Mouse (Mus musculus): ENCODE measurements at regions not wholly inside any gene's neighbourhood (a gene's known extent, or its start where the extent isn't known, plus 50 kb on each side); places are given as distances from the start of the nearest gene placed in this dataset.

GRCm38 (mm10) chr13:28782081-28782480, 171.4 kb downstream of the Sox4 start:
- H3K27ac ChIP-seq (ENCODE audit: low read depth, low read length), result no peak overlapping the region
- no peak overlapping the region for H3K9ac ChIP-seq (ENCODE audit: low read depth, low read length)
- WGBS, result 48% methylated on average over 5 of the region's 5 CpGs
- no peaks in the 10 kb centered on the region for H3K9me3 ChIP-seq (ENCODE audit: control insufficient read depth, low read length)
- no peaks in the 10 kb centered on the region for H3K27me3 ChIP-seq (replicated peaks; ENCODE audit: control insufficient read depth, insufficient read depth, low read length)
- no peak overlapping the region for H3K4me3 ChIP-seq (ENCODE audit: low read depth, low read length)
- H3K36me3 ChIP-seq (ENCODE audit: control insufficient read depth, insufficient read depth, low read length), result no peaks in the 10 kb centered on the region
- H3K4me1 ChIP-seq (replicated peaks; ENCODE audit: control insufficient read depth, insufficient read depth, low read length), result no peaks in the 10 kb centered on the region
- DNase-seq (ENCODE audit: low spot score) (no peak), ATAC-seq (replicated peaks; ENCODE audit: low FRiP score) (no peak)
- H3K4me2 ChIP-seq, result no peak overlapping the region

- Histone ChIP-seq H3K9me3 (ENCODE audit: control insufficient read depth, low read length) (no peaks in the 10 kb centered on the region), H3K4me2 (no peak overlapping the region), H3K9ac (ENCODE audit: low read depth, low read length) (no peak overlapping the region), H3K36me3 (ENCODE audit: control insufficient read depth, insufficient read depth, low read length) (no peaks in the 10 kb centered on the region), H3K27me3 (replicated peaks; ENCODE audit: control insufficient read depth, insufficient read depth, low read length) (no peaks in the 10 kb centered on the region), H3K4me1 (replicated peaks; ENCODE audit: control insufficient read depth, insufficient read depth, low read length) (no peaks in the 10 kb centered on the region), H3K4me3 (ENCODE audit: low read depth, low read length) (no peak overlapping the region), H3K27ac (ENCODE audit: low read depth, low read length) (no peak overlapping the region)
- WGBS, result 38% methylated on average over 5 of the region's 5 CpGs
- DNase-seq (ENCODE audit: low spot score) (no peak), ATAC-seq (replicated peaks; ENCODE audit: low FRiP score) (no peak)
These were observed 171.9 kb downstream of the Sox4 start for GRCm38 (mm10) chr13:28781660-28782059.

GRCm38 (mm10) chr13:28780462-28780861, 173.1 kb downstream of the Sox4 start:
- WGBS, result 61% methylated on average over 5 of the region's 5 CpGs
- H3K4me2 ChIP-seq, result no peak overlapping the region

GRCm38 (mm10) chr13:28775142-28775815, 178.2 kb downstream of the Sox4 start:
- DNase-seq (ENCODE audit: low spot score) (no peak), ATAC-seq (replicated peaks; ENCODE audit: low FRiP score) (no peak)
- Histone ChIP-seq H3K9me3 (ENCODE audit: control insufficient read depth, low read length) (no peaks in the 10 kb centered on the region), H3K4me2 (no peak overlapping the region), H3K27me3 (replicated peaks; ENCODE audit: control insufficient read depth, insufficient read depth, low read length) (no peaks in the 10 kb centered on the region), H3K36me3 (ENCODE audit: control insufficient read depth, insufficient read depth, low read length) (no peaks in the 10 kb centered on the region), H3K27ac (ENCODE audit: low read depth, low read length) (no peak overlapping the region), H3K4me3 (ENCODE audit: low read depth, low read length) (no peak overlapping the region), H3K9ac (ENCODE audit: low read depth, low read length) (no peak overlapping the region), H3K4me1 (replicated peaks; ENCODE audit: control insufficient read depth, insufficient read depth, low read length) (no peaks in the 10 kb centered on the region)
- 81% methylated on average over 7 of the region's 7 CpGs for WGBS

More at GRCm38 (mm10) chr13:28780462-28780861, 173.1 kb downstream of the Sox4 start:
- Histone ChIP-seq H3K27ac (ENCODE audit: low read depth, low read length) (no peak overlapping the region), H3K27me3 (replicated peaks; ENCODE audit: control insufficient read depth, insufficient read depth, low read length) (no peaks in the 10 kb centered on the region), H3K9me3 (ENCODE audit: control insufficient read depth, low read length) (no peaks in the 10 kb centered on the region), H3K4me3 (ENCODE audit: low read depth, low read length) (no peak overlapping the region), H3K4me1 (replicated peaks; ENCODE audit: control insufficient read depth, insufficient read depth, low read length) (no peaks in the 10 kb centered on the region), H3K36me3 (ENCODE audit: control insufficient read depth, insufficient read depth, low read length) (no peaks in the 10 kb centered on the region), H3K9ac (ENCODE audit: low read depth, low read length) (no peak overlapping the region)
- DNase-seq (ENCODE audit: low spot score), result no peak
- ATAC-seq (replicated peaks; ENCODE audit: low FRiP score), result no peak

GRCm38 (mm10) chr13:28774649-28775048, 178.9 kb downstream of the Sox4 start:
- ATAC-seq (replicated peaks; ENCODE audit: low FRiP score) (no peak), DNase-seq (ENCODE audit: low spot score) (no peak)
- H3K9me3 ChIP-seq (ENCODE audit: control insufficient read depth, low read length), result no peaks in the 10 kb centered on the region
- no peak overlapping the region for H3K4me3 ChIP-seq (ENCODE audit: low read depth, low read length)
- no peaks in the 10 kb centered on the region for H3K27me3 ChIP-seq (replicated peaks; ENCODE audit: control insufficient read depth, insufficient read depth, low read length)
- H3K4me2 ChIP-seq, result no peak overlapping the region
- H3K27ac ChIP-seq (ENCODE audit: low read depth, low read length), result no peak overlapping the region
- no peaks in the 10 kb centered on the region for H3K4me1 ChIP-seq (replicated peaks; ENCODE audit: control insufficient read depth, insufficient read depth, low read length)
- 76% methylated on average over 7 of the region's 7 CpGs for WGBS
- no peak overlapping the region for H3K9ac ChIP-seq (ENCODE audit: low read depth, low read length)
- H3K36me3 ChIP-seq (ENCODE audit: control insufficient read depth, insufficient read depth, low read length), result no peaks in the 10 kb centered on the region

- no peak overlapping the region for H3K27ac ChIP-seq (ENCODE audit: low read depth, low read length)
- no peak overlapping the region for H3K4me2 ChIP-seq
- H3K9ac ChIP-seq (ENCODE audit: low read depth, low read length), result no peak overlapping the region
- no peak overlapping the region for H3K4me3 ChIP-seq (ENCODE audit: low read depth, low read length)
- DNase-seq (ENCODE audit: low spot score) (no peak), ATAC-seq (replicated peaks; ENCODE audit: low FRiP score) (no peak)
- H3K4me1 ChIP-seq (replicated peaks; ENCODE audit: control insufficient read depth, insufficient read depth, low read length), result no peaks in the 10 kb centered on the region
- H3K36me3 ChIP-seq (ENCODE audit: control insufficient read depth, insufficient read depth, low read length), result no peaks in the 10 kb centered on the region
- H3K27me3 ChIP-seq (replicated peaks; ENCODE audit: control insufficient read depth, insufficient read depth, low read length), result no peaks in the 10 kb centered on the region
- no peaks in the 10 kb centered on the region for H3K9me3 ChIP-seq (ENCODE audit: control insufficient read depth, low read length)
- WGBS, result 72% methylated on average over 2 of the region's 2 CpGs
These were observed 180.0 kb downstream of the Sox4 start for GRCm38 (mm10) chr13:28773466-28773865.

GRCm38 (mm10) chr13:28770531-28770930, 183.0 kb downstream of the Sox4 start:
- DNase-seq (ENCODE audit: low spot score) (no peak), ATAC-seq (replicated peaks; ENCODE audit: low FRiP score) (no peak)
- Histone ChIP-seq H3K27ac (ENCODE audit: low read depth, low read length) (no peak overlapping the region), H3K4me2 (no peak overlapping the region), H3K9me3 (ENCODE audit: control insufficient read depth, low read length) (no peaks in the 10 kb centered on the region), H3K4me1 (replicated peaks; ENCODE audit: control insufficient read depth, insufficient read depth, low read length) (no peaks in the 10 kb centered on the region), H3K27me3 (replicated peaks; ENCODE audit: control insufficient read depth, insufficient read depth, low read length) (no peaks in the 10 kb centered on the region), H3K9ac (ENCODE audit: low read depth, low read length) (no peak overlapping the region), H3K4me3 (ENCODE audit: low read depth, low read length) (no peak overlapping the region), H3K36me3 (ENCODE audit: control insufficient read depth, insufficient read depth, low read length) (no peaks in the 10 kb centered on the region)
- 26% methylated on average over 13 of the region's 13 CpGs for WGBS

GRCm38 (mm10) chr13:28770018-28770417, 183.5 kb downstream of the Sox4 start:
- Histone ChIP-seq H3K4me3 (ENCODE audit: low read depth, low read length) (no peak overlapping the region), H3K36me3 (ENCODE audit: control insufficient read depth, insufficient read depth, low read length) (no peaks in the 10 kb centered on the region), H3K9me3 (ENCODE audit: control insufficient read depth, low read length) (no peaks in the 10 kb centered on the region), H3K4me2 (no peak overlapping the region), H3K4me1 (replicated peaks; ENCODE audit: control insufficient read depth, insufficient read depth, low read length) (no peaks in the 10 kb centered on the region), H3K27ac (ENCODE audit: low read depth, low read length) (no peak overlapping the region), H3K27me3 (replicated peaks; ENCODE audit: control insufficient read depth, insufficient read depth, low read length) (no peaks in the 10 kb centered on the region), H3K9ac (ENCODE audit: low read depth, low read length) (no peak overlapping the region)
- WGBS, result 42% methylated on average over 4 of the region's 4 CpGs
- ATAC-seq (replicated peaks; ENCODE audit: low FRiP score) (no peak), DNase-seq (ENCODE audit: low spot score) (no peak)

- WGBS, result 68% methylated on average over 14 of the region's 14 CpGs
- no peak for DNase-seq (ENCODE audit: low spot score)
- Histone ChIP-seq H3K9me3 (ENCODE audit: control insufficient read depth, low read length) (no peaks in the 10 kb centered on the region), H3K4me3 (ENCODE audit: low read depth, low read length) (no peak overlapping the region), H3K9ac (ENCODE audit: low read depth, low read length) (no peak overlapping the region), H3K4me1 (replicated peaks; ENCODE audit: control insufficient read depth, insufficient read depth, low read length) (no peaks in the 10 kb centered on the region), H3K4me2 (no peak overlapping the region), H3K36me3 (ENCODE audit: control insufficient read depth, insufficient read depth, low read length) (no peaks in the 10 kb centered on the region), H3K27ac (ENCODE audit: low read depth, low read length) (no peak overlapping the region), H3K27me3 (replicated peaks; ENCODE audit: control insufficient read depth, insufficient read depth, low read length) (no peaks in the 10 kb centered on the region)
- ATAC-seq (replicated peaks; ENCODE audit: low FRiP score), result no peak
These were observed 184.6 kb downstream of the Sox4 start for GRCm38 (mm10) chr13:28768717-28769426.
